Mouse (Mus musculus): ENCODE measurements around the gene Agpat1.
A peak's percentile ranks its signal among the peaks of the same experiment; 100 is the strongest.

The Agpat1 gene

DNA sequence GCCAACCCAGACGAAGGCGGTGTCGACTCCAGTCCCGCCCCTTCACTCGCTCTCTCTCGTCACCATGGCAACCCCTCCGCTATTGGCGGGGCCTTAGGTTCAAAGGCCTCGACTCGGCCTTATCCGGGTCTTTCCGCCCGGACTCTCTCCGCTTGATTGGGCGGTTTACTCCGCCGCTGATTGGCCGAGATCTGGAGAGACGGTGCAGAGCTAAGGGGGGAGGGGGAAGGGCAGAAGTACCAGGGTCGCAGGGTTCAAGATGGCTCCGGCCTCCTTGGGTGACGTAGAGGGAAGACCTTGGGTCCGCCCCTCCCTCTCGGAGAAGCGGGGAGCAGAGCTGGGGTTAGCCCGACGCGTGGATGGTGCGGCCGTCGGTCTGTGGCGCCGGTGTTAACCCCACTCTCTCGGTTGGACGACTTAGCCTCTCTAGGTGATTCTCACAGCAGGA is at the start of gene Agpat1:
TSS of gene Agpat1 (plus strand) at position 202 of the 448 bp plus-strand sequence.
- DNase-seq (ENCODE audit: low spot score in 2 of 2): peak; percentile 95 to 98

DNA sequence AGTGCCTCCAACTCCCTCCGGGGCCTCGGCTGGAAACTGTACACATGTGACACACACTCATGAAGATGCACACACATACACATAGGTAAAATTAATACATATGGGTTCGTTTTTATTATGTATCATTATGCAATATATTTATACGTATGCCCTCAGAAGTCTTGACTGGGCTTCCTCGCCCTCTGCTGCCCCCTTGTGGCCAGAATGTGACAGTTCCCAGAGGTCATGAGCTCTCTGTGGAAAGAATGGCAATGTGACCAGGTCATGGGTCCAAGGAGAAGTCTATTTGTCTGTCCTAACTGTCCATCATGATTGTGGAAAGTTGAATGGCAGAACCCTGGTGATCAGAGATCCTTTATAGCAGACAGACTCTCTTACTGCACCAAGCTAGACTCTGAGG is 48.6 kb upstream of the Agpat1 start:
- peak; percentile 68 to 77 for DNase-seq (ENCODE audit: low spot score in 2 of 2)

GRCm38 (mm10) chr17:34556406-34556805 is 47.7 kb upstream of the Agpat1 start:
- no peak for DNase-seq (ENCODE audit: low spot score in 2 of 2)

- DNase-seq (ENCODE audit: low spot score in 2 of 2): no peak
Measured at GRCm38 (mm10) chr17:34557411-34557810, 46.7 kb upstream of the Agpat1 start.

GRCm38 (mm10) chr17:34559116-34559515 is 44.9 kb upstream of the Agpat1 start:
- DNase-seq (ENCODE audit: low spot score in 2 of 2): no peak

- no peak for DNase-seq (ENCODE audit: low spot score in 2 of 2)
Measured at GRCm38 (mm10) chr17:34559895-34560294, 44.2 kb upstream of the Agpat1 start.

- no peak for DNase-seq (ENCODE audit: low spot score in 2 of 2)
Measured at GRCm38 (mm10) chr17:34560438-34560837, 43.6 kb upstream of the Agpat1 start.

GRCm38 (mm10) chr17:34561200-34561599 is 42.9 kb upstream of the Agpat1 start:
- no peak for DNase-seq (ENCODE audit: low spot score in 2 of 2)

DNA sequence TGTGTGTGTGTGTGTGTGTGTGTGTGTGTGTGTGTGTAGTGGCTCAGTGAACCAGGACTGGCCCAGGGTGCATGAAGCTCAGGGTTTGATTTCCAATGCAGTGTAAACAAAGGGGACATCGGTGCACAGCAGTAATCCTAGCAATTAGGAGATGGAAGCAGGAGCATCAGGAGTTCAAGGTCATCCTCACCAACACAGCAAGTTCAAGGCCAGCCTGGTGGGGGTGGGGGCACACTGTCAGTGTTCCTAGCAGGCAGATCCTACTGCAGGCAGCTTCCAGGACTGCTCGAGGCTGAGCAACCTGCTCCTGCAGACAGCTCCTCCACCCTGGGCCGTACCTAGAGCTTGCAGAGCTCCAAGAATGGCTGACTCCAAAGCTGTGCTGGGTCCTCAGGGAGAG is 41.5 kb upstream of the Agpat1 start:
- no peak for DNase-seq (ENCODE audit: low spot score in 2 of 2)

- no peak for DNase-seq (ENCODE audit: low spot score in 2 of 2)
Measured at GRCm38 (mm10) chr17:34563354-34563753, 40.7 kb upstream of the Agpat1 start.

- DNase-seq (ENCODE audit: low spot score in 2 of 2): no peak
Measured at GRCm38 (mm10) chr17:34564003-34564421, 40.0 kb upstream of the Agpat1 start, which contains the start of gene Notch4. Notch4 (plus strand) TSS chr17:34564268.

GRCm38 (mm10) chr17:34564796-34565195 is 39.3 kb upstream of the Agpat1 start:
- DNase-seq (ENCODE audit: low spot score in 2 of 2): no peak

DNA sequence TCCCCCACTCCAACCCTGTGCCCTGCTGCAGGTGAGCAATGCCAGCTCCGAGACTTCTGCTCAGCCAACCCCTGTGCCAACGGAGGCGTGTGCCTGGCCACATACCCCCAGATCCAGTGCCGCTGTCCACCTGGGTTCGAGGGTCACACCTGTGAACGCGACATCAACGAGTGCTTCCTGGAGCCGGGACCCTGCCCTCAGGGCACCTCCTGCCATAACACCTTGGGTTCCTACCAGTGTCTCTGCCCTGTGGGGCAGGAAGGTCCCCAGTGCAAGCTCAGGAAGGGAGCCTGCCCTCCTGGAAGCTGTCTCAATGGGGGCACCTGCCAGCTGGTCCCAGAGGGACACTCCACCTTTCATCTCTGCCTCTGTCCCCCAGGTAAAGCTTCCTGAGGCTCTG is 36.8 kb upstream of the Agpat1 start:
- no peak for DNase-seq (ENCODE audit: low spot score in 2 of 2)

- DNase-seq (ENCODE audit: low spot score in 2 of 2): no peak
Measured at GRCm38 (mm10) chr17:34568421-34568820, 35.6 kb upstream of the Agpat1 start.

- DNase-seq (ENCODE audit: low spot score in 2 of 2): no peak
Measured at GRCm38 (mm10) chr17:34569919-34570318, 34.1 kb upstream of the Agpat1 start.

DNA sequence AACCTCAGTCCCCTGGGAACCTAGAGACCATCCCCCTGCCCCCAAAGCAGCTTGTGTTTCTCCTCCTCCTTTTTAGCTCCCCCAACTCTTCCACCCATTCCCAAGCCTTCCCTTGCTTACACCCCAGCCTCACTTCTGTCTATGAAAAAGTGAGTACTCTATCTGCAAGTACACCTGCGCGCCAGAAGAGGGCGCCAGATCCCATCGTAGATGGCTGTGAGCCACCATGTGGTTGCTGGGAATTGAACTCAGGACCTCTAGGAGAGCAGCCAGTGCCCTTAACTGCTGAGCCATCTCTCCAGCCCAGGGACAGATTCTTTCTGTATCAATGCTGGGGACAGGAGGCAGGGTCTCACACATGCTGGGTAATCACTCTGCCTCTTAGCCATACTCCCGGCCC is 32.2 kb upstream of the Agpat1 start:
- DNase-seq (ENCODE audit: low spot score in 2 of 2): no peak

- no peak for DNase-seq (ENCODE audit: low spot score in 2 of 2)
Measured at GRCm38 (mm10) chr17:34572361-34572760, 31.7 kb upstream of the Agpat1 start.

GRCm38 (mm10) chr17:34576577-34576976 is 27.5 kb upstream of the Agpat1 start:
- DNase-seq (ENCODE audit: low spot score in 2 of 2): no peak

- DNase-seq (ENCODE audit: low spot score in 2 of 2): no peak
Measured at GRCm38 (mm10) chr17:34578070-34578469, 26.0 kb upstream of the Agpat1 start.

- no peak for DNase-seq (ENCODE audit: low spot score in 2 of 2)
Measured at GRCm38 (mm10) chr17:34582528-34582927, 21.5 kb upstream of the Agpat1 start.

- no peak for DNase-seq (ENCODE audit: low spot score in 2 of 2)
Measured at GRCm38 (mm10) chr17:34583397-34583796, 20.7 kb upstream of the Agpat1 start.

- no peak for DNase-seq (ENCODE audit: low spot score in 2 of 2)
Measured at GRCm38 (mm10) chr17:34583819-34584218, 20.2 kb upstream of the Agpat1 start.

DNA sequence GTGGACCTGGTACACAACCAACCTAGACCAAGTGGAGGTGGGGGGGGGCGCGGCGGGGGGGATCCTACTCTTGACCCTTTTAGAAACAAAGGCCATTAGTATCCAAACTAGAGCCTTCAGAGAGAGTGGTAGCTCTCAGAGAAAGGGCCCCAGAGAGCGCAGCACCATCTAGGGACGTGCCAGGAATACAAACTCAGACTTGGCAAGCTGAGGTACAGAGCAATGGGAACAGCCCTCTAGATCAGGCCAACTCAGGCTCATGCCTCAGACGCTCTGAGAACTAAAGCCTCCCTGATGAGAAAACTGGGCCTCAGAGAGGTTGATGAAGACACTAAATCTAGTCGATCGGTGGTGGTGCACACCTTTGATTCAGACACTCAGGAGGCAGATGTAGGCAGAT is 18.9 kb upstream of the Agpat1 start:
- no peak for DNase-seq (ENCODE audit: low spot score in 2 of 2)

Measured in frontal cortex, postnatal 36 days (tissue).